Mouse (Mus musculus) ES-E14 (cell line): ENCODE measurements around the gene Cdhr4. TPM values are rescaled to one million over a fixed set of nuclear protein-coding genes. Genes with fewer than 3 reads are reported as not detected.

Experiments
- DNase-seq: peaks from one replicate; pipeline ENCODE4 v3.0.0-alpha.2; 2013; ENCODE audit warnings: low read depth, low spot score
- H3K27ac ChIP-seq: 2 replicates; pipeline ENCODE4 v1.5.1; 2012; ENCODE audit warnings: low read depth, mild to moderate bottlenecking, low read length, moderate library complexity, mixed read lengths; ENCODE audit not compliant: poor library complexity, insufficient read depth, severe bottlenecking
- H3K36me3 ChIP-seq: 2 replicates; pipeline ENCODE4 v1.6.1; 2012; ENCODE audit warnings: mild to moderate bottlenecking, low read length, moderate library complexity, mixed read lengths; ENCODE audit not compliant: control insufficient read depth, poor library complexity, insufficient read depth, severe bottlenecking
- H3K4me1 ChIP-seq, 2 experiments: fragments of 150-350 bp in 1 of 2; sonication (generic) in 1 of 2; 2 replicates each; pipeline ENCODE4 v1.6.1; 2012; ENCODE audit warnings: low read length in 2 of 2, mild to moderate bottlenecking in 1 of 2, mixed read lengths in 1 of 2; ENCODE audit not compliant: control insufficient read depth in 2 of 2, insufficient read depth in 2 of 2, poor library complexity in 1 of 2
- H3K4me3 ChIP-seq, 2 experiments: fragments of 150-350 bp in 1 of 2; sonication (generic) in 1 of 2; 2 replicates each; pipeline ENCODE4 v1.5.1; 2012; ENCODE audit warnings: low read length in 2 of 2, low read depth in 1 of 2, mild to moderate bottlenecking in 1 of 2, mixed read lengths in 1 of 2; ENCODE audit not compliant: insufficient read depth in 1 of 2, poor library complexity in 1 of 2, severe bottlenecking in 1 of 2
- H3K9ac ChIP-seq: 2 replicates; pipeline ENCODE4 v1.6.1; 2012; ENCODE audit warnings: low read depth, mild to moderate bottlenecking, low read length, mixed read lengths; ENCODE audit not compliant: poor library complexity, insufficient read depth, severe bottlenecking
- H3K9me3 ChIP-seq: fragments of 150-350 bp; sonication (generic); 2 replicates; pipeline ENCODE4 v1.6.1; 2012; ENCODE audit warnings: low read depth, mild to moderate bottlenecking, low read length; ENCODE audit not compliant: control insufficient read depth, insufficient read depth
- CHD2 ChIP-seq: IDR thresholded peaks from 2 replicates; pipeline ENCODE4 v1.6.1; 2014; ENCODE audit warnings: mild to moderate bottlenecking, low read depth, low read length, inconsistent platforms
- HCFC1 ChIP-seq: IDR thresholded peaks from 2 replicates; pipeline ENCODE4 v1.6.1; 2012; ENCODE audit warnings: low read length, inconsistent platforms, borderline replicate concordance; ENCODE audit not compliant: insufficient read depth
- MAFK ChIP-seq: IDR thresholded peaks from 2 replicates; pipeline ENCODE4 v1.6.1; 2014; ENCODE audit warnings: mild to moderate bottlenecking, low read depth, low read length, inconsistent platforms; ENCODE audit not compliant: insufficient read depth
- ZC3H11A ChIP-seq: IDR thresholded peaks from 2 replicates; pipeline ENCODE4 v1.6.1; 2012; ENCODE audit warnings: low read depth, mild to moderate bottlenecking, inconsistent platforms, low read length, borderline replicate concordance
- ZNF384 ChIP-seq: IDR thresholded peaks from 2 replicates; pipeline ENCODE4 v1.6.1; 2012; ENCODE audit warnings: low read depth, low read length, inconsistent platforms
- in situ Hi-C, 2 experiments: fragments of 600-800 bp; cut with MboI; formaldehyde crosslinking; loops; one replicate each; pipeline ENCODE4 v1.15.1; 2025; ENCODE audit warnings: low sequenced_read_pairs in 2 of 2, inconsistent platforms in 1 of 2; ENCODE audit not compliant: unreplicated experiment in 2 of 2
- total RNA-seq: library from RNA; depleted of rRNA; stranded (reverse); fragments of 300-350 nt; gene quantifications from 2 replicates; pipeline ENCODE4 v1.2.3, GENCODE M21; 2012

The Cdhr4 gene
- total RNA-seq, 1 experiment = 1.2 TPM

DNA sequence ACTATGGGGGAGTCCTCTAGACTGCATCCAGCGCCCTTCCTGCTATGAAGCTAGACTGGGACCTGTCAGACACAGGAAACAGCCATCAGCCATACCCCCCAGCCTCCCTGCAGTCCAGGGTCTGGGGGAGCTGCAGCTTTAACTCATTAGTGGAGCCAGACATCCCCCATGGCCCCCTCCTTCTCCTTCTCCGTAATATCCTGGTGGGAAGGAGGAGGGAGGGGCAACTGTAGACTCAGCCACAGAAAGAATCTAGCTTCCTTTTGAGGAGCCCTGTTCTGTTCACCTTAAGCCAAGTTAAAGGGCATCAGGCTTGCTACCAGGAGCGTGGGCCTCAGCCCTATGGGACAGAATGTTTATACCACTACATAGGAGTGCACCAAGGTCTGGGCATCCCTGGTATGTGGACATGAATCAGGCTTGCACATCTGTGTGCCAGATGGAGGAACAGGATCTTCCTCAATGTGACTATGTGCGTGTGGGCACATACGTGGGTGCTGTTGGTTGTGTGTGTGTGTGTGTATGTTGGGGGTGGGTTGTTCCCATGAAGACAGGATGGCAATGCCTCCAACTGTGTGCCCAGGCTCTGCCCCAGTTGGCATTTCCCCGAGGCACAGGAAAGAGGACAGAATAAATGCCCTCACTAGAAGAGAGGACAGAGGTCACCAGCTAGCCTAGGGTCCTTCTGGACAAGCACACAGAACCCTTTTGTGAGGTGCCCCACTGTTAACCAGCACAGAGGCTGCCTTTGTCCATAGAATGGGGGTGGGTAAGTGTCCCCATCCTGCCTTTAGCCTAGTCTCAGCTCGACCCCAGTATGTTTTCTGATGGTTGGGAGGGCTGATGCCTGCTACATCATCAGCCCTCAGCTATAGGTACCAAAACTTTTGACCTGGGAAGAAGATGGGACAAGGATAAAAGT lies 10.4 kb upstream of the Cdhr4 start:
- no peaks in the 10 kb centered on the region for H3K36me3 ChIP-seq
- H3K4me1 ChIP-seq = peaks cover 2 to 10% of the 10 kb centered on the region in 2 experiments; a peak in 1 of 4 replicates
- TF ChIP-seq MAFK (no peak), CHD2 (no peak), HCFC1 (no peak), ZC3H11A (no peak), ZNF384 (no peak)
- H3K9me3 ChIP-seq = no peaks in the 10 kb centered on the region
- in situ Hi-C loops = no loop called here
- DNase-seq = no peak
- H3K27ac ChIP-seq = no peak overlapping the region
- H3K9ac ChIP-seq = no peak overlapping the region
- H3K4me3 ChIP-seq = no peak overlapping the region

DNA sequence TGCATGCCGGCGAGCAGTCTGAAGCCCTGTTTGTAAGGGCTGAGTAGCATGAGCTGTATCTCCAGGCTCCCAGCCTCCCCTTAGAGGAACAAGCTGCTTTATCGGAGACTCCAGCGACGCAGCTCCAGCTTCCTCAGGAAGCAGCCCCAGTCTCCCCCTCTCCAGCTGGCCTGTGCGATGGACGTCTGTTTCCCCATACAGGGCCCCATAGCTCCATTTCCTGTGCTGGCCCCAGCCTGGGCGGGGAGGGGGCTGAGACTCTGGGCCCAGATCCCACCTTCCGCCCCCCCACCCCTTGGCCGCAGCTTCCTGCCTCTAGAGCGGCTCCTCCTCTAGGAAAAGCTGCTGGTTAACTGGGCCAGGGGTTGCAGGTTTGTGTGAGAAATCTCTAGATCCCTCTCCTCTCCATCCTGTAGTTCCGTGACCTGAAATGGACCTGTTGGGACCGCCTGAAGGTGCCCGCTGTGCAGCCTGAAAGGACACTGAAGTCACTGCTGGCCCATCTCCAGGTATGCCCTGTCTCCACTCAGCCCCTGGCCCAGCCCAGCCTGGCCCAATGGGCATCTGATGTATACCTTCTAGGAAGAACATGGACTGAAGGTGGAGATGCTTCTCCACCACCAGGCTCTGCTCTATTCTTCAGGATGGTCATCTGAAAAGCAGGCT lies 9.5 kb upstream of the Cdhr4 start, which contains the start of gene Gm20661:
Gene Gm20661 (plus strand): TSS at position 378 of the 666 bp plus-strand sequence.
- in situ Hi-C loops = no loop called here
- no peak within 1 kb of the TSS for H3K27ac ChIP-seq
- DNase-seq = no peak
- no peaks in the 10 kb centered on the region for H3K36me3 ChIP-seq
- no peak within 1 kb of the TSS for H3K9ac ChIP-seq
- peaks cover 2 to 14% of the 10 kb centered on the region in 2 experiments; a peak in 2 of 4 replicates for H3K4me1 ChIP-seq
- H3K9me3 ChIP-seq = no peaks in the 10 kb centered on the region
- TF ChIP-seq ZC3H11A (no peak), MAFK (no peak), ZNF384 (no peak), CHD2 (no peak), HCFC1 (no peak)
- H3K4me3 ChIP-seq = peak within 1 kb of the TSS; percentile 1 to 36; a peak in 1 of 4 replicates

DNA sequence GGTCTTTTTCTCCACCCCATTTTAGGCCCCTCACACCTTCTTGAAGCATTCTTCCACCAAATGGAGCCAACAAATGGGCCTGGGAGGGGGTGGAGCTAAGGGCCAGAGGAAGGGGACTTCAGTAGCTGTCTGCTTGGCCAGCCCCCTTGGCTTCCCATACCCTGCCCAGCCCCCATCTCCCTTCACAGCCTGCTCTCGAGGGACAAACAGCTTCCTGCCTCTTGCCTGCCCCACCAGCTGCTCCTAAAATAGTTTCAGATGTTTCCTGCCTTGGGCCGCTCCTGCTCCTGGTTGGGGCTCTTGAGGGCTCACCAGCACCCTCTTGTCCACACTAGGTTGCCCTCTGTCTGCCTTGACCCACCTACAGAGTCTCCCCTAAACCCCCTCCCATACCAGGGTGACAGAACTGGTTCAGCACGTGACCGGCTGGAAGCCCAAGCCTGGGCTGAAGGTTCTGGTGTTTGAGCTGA lies 8.8 kb upstream of the Cdhr4 start:
- in situ Hi-C loops = no loop called here
- no peak for DNase-seq
- H3K4me3 ChIP-seq = no peak overlapping the region
- H3K36me3 ChIP-seq = no peaks in the 10 kb centered on the region
- H3K9me3 ChIP-seq = no peaks in the 10 kb centered on the region
- H3K27ac ChIP-seq = no peak overlapping the region
- H3K4me1 ChIP-seq = peaks cover 2 to 15% of the 10 kb centered on the region in 2 experiments; a peak in 2 of 4 replicates
- no peak overlapping the region for H3K9ac ChIP-seq
- TF ChIP-seq MAFK (no peak), ZC3H11A (no peak), ZNF384 (no peak), CHD2 (no peak), HCFC1 (no peak)

DNA sequence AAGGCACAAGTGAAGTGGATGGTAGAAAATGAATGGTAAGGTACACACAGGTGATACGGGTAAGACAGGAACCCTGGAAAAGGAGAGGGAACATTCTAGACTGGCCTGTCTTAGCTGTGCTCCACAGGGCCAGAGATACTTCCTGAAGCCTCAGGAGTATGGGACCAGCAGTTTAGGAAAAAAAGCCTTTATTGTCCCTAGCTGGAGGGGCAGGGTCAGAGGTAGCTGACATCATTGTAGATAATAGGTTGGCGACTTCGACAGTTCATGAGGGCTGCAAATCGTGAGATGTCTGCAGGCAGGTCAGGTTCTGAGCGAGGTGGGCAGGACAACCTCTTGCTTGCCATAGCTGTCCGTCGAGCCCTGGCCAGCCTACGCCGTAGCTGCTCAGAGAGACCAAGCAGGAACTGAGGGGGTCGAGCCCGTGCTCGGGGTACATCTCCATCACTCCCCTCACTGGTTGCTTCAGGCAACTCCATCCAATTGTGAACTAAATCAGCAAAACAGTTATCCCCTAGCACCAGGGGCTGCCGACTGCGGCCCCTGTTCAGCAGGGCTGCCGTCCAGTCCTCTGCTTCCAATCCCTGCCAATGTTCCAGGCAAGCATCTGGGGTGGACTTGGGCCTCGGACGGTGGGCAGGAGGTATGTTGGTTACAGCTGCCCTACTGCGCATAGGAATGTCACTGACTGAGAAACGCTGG lies 8.1 kb upstream of the Cdhr4 start:
- Histone ChIP-seq H3K36me3 (no peaks in the 10 kb centered on the region), H3K9me3 (no peaks in the 10 kb centered on the region), H3K27ac (no peak overlapping the region), H3K4me3 (no peak overlapping the region), H3K9ac (no peak overlapping the region), H3K4me1 (peaks cover 2 to 15% of the 10 kb centered on the region in 2 experiments; a peak in 2 of 4 replicates)
- TF ChIP-seq CHD2 (no peak), MAFK (no peak), ZNF384 (no peak), ZC3H11A (no peak), HCFC1 (no peak)
- in situ Hi-C loops = no loop called here
- no peak for DNase-seq
